Mouse (Mus musculus): ENCODE measurements around the gene Wdr18.

GRCm38 (mm10) chr10:80002829-80003228 is 42.9 kb downstream of the Wdr18 start:
- TF ChIP-seq POLR2A (IDR thresholded peaks at IDR 0.05; ENCODE audit: low read depth, low read length) (no peak), MXI1 (IDR thresholded peaks at IDR 0.05; ENCODE audit: low read depth, low read length) (no peak), CHD2 (IDR thresholded peaks at IDR 0.05; ENCODE audit: low read length) (no peak), ZKSCAN1 (IDR thresholded peaks at IDR 0.05; ENCODE audit: borderline replicate concordance, low read depth, low read length) (no peak), MAX (IDR thresholded peaks at IDR 0.05; ENCODE audit: low read length) (no peak), CTCF (conservative IDR thresholded peaks at IDR 0.05 in 1 of 2, IDR thresholded peaks at IDR 0.05 in 1 of 2; ENCODE audit: low read depth in 2 of 2, low read length in 2 of 2) (no peak), ELF1 (IDR thresholded peaks at IDR 0.05; ENCODE audit: low read depth, low read length) (no peak)
